Mouse (Mus musculus) CH12.LX (cell line): ENCODE results near the gene Olfr1454.

ENCODE experiments used
- CTCF ChIP-seq, 2 experiments: IDR thresholded peaks in 1 of 2; conservative IDR thresholded peaks in 1 of 2; 2 replicates each; pipeline ENCODE4 v1.5.1; 2011 to 2012; ENCODE audit warnings: low read depth in 2 of 2, low read length in 2 of 2, improper control_type of control experiment in 1 of 2, inconsistent platforms in 1 of 2, mild to moderate bottlenecking in 1 of 2, moderate library complexity in 1 of 2
- MYC ChIP-seq: IDR thresholded peaks from 2 replicates; pipeline ENCODE4 v1.6.1; 2011; ENCODE audit warnings: low read depth, mild to moderate bottlenecking, improper control_type of control experiment, low read length
- NELFE ChIP-seq: IDR thresholded peaks from 2 replicates; pipeline ENCODE4 v1.6.1; 2011; ENCODE audit warnings: low read depth, low read length, improper control_type of control experiment
- NRF1 ChIP-seq: IDR thresholded peaks from 2 replicates; pipeline ENCODE4 v1.6.1; 2014; ENCODE audit warnings: low read depth, mild to moderate bottlenecking, inconsistent platforms, low read length, improper control_type of control experiment, moderate library complexity
- POLR2A ChIP-seq: IDR thresholded peaks from 2 replicates; pipeline ENCODE4 v1.6.1; 2011; ENCODE audit warnings: low read depth, mild to moderate bottlenecking, improper control_type of control experiment, low read length
- POLR2AphosphoS2 ChIP-seq: IDR thresholded peaks from 2 replicates; pipeline ENCODE4 v1.6.1; 2011; ENCODE audit warnings: low read depth, low read length, improper control_type of control experiment

GRCm38 (mm10) chr19:13097791-13098190 is 37.4 kb downstream of the Olfr1454 start, which contains the start of gene Olfr1457:
- TF ChIP-seq POLR2AphosphoS2, result no peak
- no peak for TF ChIP-seq POLR2A
- TF ChIP-seq NRF1, result no peak
- TF ChIP-seq CTCF (conservative IDR thresholded peaks at IDR 0.05 in 1 of 2, IDR thresholded peaks at IDR 0.05 in 1 of 2; ENCODE audit: low read depth in 2 of 2, low read length in 2 of 2), result no peak
- no peak for TF ChIP-seq NELFE
- no peak for TF ChIP-seq MYC
